Mouse (Mus musculus): ENCODE measurements around the gene Gm17727. TPM values are rescaled to one million over a fixed set of nuclear protein-coding genes. Genes with fewer than 3 reads are reported as not detected.
"Not testable (repeated sequence)": the region's sequence is repeated elsewhere in the genome, so short reads cannot be mapped to it uniquely, and the experiment has no call there.

Gene Gm17727
- total RNA-seq (2021) = not detected

GRCm38 (mm10) chr9:35778009-35778408 lies at the start of gene Gm17727:
Gene Gm17727, minus strand, starts transcription at chr9:35778109.
- no peak for DNase-seq

- not testable (repeated sequence) for DNase-seq
These were observed 40.0 kb upstream of the Gm17727 start for GRCm38 (mm10) chr9:35817881-35818280.

- DNase-seq = no peak
These were observed 20.2 kb upstream of the Gm17727 start for GRCm38 (mm10) chr9:35798146-35798545.

GRCm38 (mm10) chr9:35790001-35790400 lies 12.1 kb upstream of the Gm17727 start, which contains the start of the genes Gm27235 and D730048I06Rik:
Gene Gm27235, minus strand, starts transcription at chr9:35790101.
Gene D730048I06Rik, minus strand, starts transcription at chr9:35790112.
- no peak for DNase-seq

- no peak for DNase-seq
These were observed 21.1 kb downstream of the Gm17727 start for GRCm38 (mm10) chr9:35756843-35757242.

GRCm38 (mm10) chr9:35740749-35741148 lies 37.2 kb downstream of the Gm17727 start, which contains the start of gene Gm17677:
Gene Gm17677, plus strand, starts transcription at chr9:35741049.
- DNase-seq = no peak

Other genes starting within 250 kb of the Gm17727 start
- gene Ddx25, start 219.6 kb downstream of the Gm17727 start, total RNA-seq (2021) = under 1 TPM; 0.05 to 0.07 TPM
- gene Pus3, start 219.5 kb downstream of the Gm17727 start, total RNA-seq (2021) = 1 to 10 TPM; 8.9 to 9.3 TPM
- gene Pate2, start 207.8 kb downstream of the Gm17727 start, total RNA-seq (2021) = under 1 TPM; 0.14 to 0.32 TPM
- 1 to 10 TPM; 7.1 to 7.6 TPM for gene Hyls1, start 207.7 kb downstream of the Gm17727 start, total RNA-seq (2021)
- gene Pate4, start 166.2 kb downstream of the Gm17727 start, total RNA-seq (2021) = not detected
- not detected for gene Pate3, start 129.9 kb downstream of the Gm17727 start, total RNA-seq (2021)
- gene Pate1, start 90.7 kb downstream of the Gm17727 start, total RNA-seq (2021) = not detected
- gene Gm17677, start 37.1 kb downstream of the Gm17727 start, total RNA-seq (2021) = not detected
- not detected for gene Gm27235, start 12.0 kb upstream of the Gm17727 start, total RNA-seq (2021)
- not detected for gene D730048I06Rik, start 12.0 kb upstream of the Gm17727 start, total RNA-seq (2021)
- gene 9230110F15Rik, start 66.0 kb upstream of the Gm17727 start, total RNA-seq (2021) = not detected
- not detected for gene 9230113P08Rik, start 130.3 kb upstream of the Gm17727 start, total RNA-seq (2021)